Comparison of ENCODE assay signal across 8 mouse cellular contexts in genomic region chr14:25480916-25481666, GRCm38 (mm10). TPM values are rescaled to one million over a fixed set of nuclear protein-coding genes. Genes with fewer than 3 reads are reported as not detected.
DNase-seq lines count a peak whose midpoint lies in the region; ATAC-seq and TF ChIP-seq lines count a peak whose summit lies in the region.

No protein-coding gene starts in this region.

- H3K27ac ChIP-seq in neural tube, embryonic 13.5 days (replicated peaks): peak overlapping the region; percentile 64
- H3K27ac ChIP-seq in embryonic facial prominence, embryonic 15.5 days (replicated peaks): peak overlapping the region; percentile 48; the same call in 1 of the 2 replicates
- H3K27ac ChIP-seq in limb, embryonic 14.5 days (replicated peaks; ENCODE audit: low read depth, low read length): peak overlapping the region; percentile 6; the same call in 1 of the 2 replicates
- peak overlapping the region; percentile 49 for H3K27ac ChIP-seq in midbrain, embryonic 12.5 days (replicated peaks)

- WGBS in neural tube, embryonic 13.5 days: 50% methylated on average over 20 of the region's 20 CpGs
- WGBS in embryonic facial prominence, embryonic 15.5 days: 54% methylated on average over 20 of the region's 20 CpGs
- WGBS in limb, embryonic 14.5 days: 68% methylated on average over 20 of the region's 20 CpGs
- 66% methylated on average over 20 of the region's 20 CpGs for WGBS in midbrain, embryonic 12.5 days

- no peaks in the 10 kb centered on the region for H3K36me3 ChIP-seq in neural tube, embryonic 13.5 days
- H3K36me3 ChIP-seq in embryonic facial prominence, embryonic 15.5 days: no peaks in the 10 kb centered on the region
- peaks cover 28% of the 10 kb centered on the region for H3K36me3 ChIP-seq in limb, embryonic 14.5 days (ENCODE audit: control insufficient read depth, insufficient read depth, low read length)
- 0 out of 2 replicates have a peak, but pooled peaks cover 3% of the 10 kb centered on the region for H3K36me3 ChIP-seq in midbrain, embryonic 12.5 days

- H3K9me3 ChIP-seq in neural tube, embryonic 13.5 days: no peaks in the 10 kb centered on the region
- H3K9me3 ChIP-seq in embryonic facial prominence, embryonic 15.5 days (replicated peaks): no peaks in the 10 kb centered on the region
- H3K9me3 ChIP-seq in limb, embryonic 14.5 days (ENCODE audit: control insufficient read depth, low read length): no peaks in the 10 kb centered on the region
- H3K9me3 ChIP-seq in midbrain, embryonic 12.5 days: no peaks in the 10 kb centered on the region

- H3K4me1 ChIP-seq in neural tube, embryonic 13.5 days (replicated peaks): peaks cover 100% of the 10 kb centered on the region
- peaks cover 77% of the 10 kb centered on the region for H3K4me1 ChIP-seq in embryonic facial prominence, embryonic 15.5 days
- peaks cover 66% of the 10 kb centered on the region for H3K4me1 ChIP-seq in limb, embryonic 14.5 days (ENCODE audit: control insufficient read depth, insufficient read depth, low read length)
- H3K4me1 ChIP-seq in midbrain, embryonic 12.5 days: peaks cover 98% of the 10 kb centered on the region

- H3K4me2 ChIP-seq in neural tube, embryonic 13.5 days: 0 out of 2 replicates have a peak overlapping the region, but pooled peaks have one; percentile 1
- no peak overlapping the region for H3K4me2 ChIP-seq in embryonic facial prominence, embryonic 15.5 days (replicated peaks)
- H3K4me2 ChIP-seq in limb, embryonic 14.5 days (replicated peaks; ENCODE audit: low read depth, low read length, severe bottlenecking): no peak overlapping the region
- H3K4me2 ChIP-seq in midbrain, embryonic 12.5 days (replicated peaks): no peak overlapping the region

- no peaks in the 10 kb centered on the region for H3K27me3 ChIP-seq in neural tube, embryonic 13.5 days
- no peaks in the 10 kb centered on the region for H3K27me3 ChIP-seq in embryonic facial prominence, embryonic 15.5 days
- no peaks in the 10 kb centered on the region for H3K27me3 ChIP-seq in limb, embryonic 14.5 days (ENCODE audit: control insufficient read depth, insufficient read depth, low read length)
- H3K27me3 ChIP-seq in midbrain, embryonic 12.5 days: no peaks in the 10 kb centered on the region

- peak overlapping the region; percentile 13; the same call in 1 of the 2 replicates for H3K9ac ChIP-seq in neural tube, embryonic 13.5 days
- H3K9ac ChIP-seq in embryonic facial prominence, embryonic 15.5 days: no peak overlapping the region
- no peak overlapping the region for H3K9ac ChIP-seq in limb, embryonic 14.5 days (ENCODE audit: low read depth, low read length, severe bottlenecking)
- H3K9ac ChIP-seq in midbrain, embryonic 12.5 days (replicated peaks): 0 out of 2 replicates have a peak overlapping the region, but pooled peaks have one; percentile 24

- no peak for ATAC-seq in neural tube, embryonic 13.5 days (ENCODE audit: low read depth)
- ATAC-seq in embryonic facial prominence, embryonic 15.5 days (ENCODE audit: insufficient number of reproducible peaks, low FRiP score, low TSS enrichment, low read depth): no peak
- peak; percentile 33 to 55; a peak in 3 of 4 replicates for ATAC-seq in hematopoietic stem cell, adult 5-6 weeks (replicated peaks in 1 of 2; ENCODE audit: insufficient read depth in 1 of 2, low FRiP score in 2 of 2, low TSS enrichment in 1 of 2, low read depth in 1 of 2, poor library complexity in 2 of 2, severe bottlenecking in 2 of 2)
- ATAC-seq in limb, embryonic 14.5 days (ENCODE audit: low FRiP score, low read depth): no peak
- no peak for ATAC-seq in midbrain, embryonic 12.5 days (ENCODE audit: low FRiP score, low read depth)

- DNase-seq in neural tube, embryonic 10.5 days (ENCODE audit: extremely low spot score, low spot score): no peak
- no peak for DNase-seq in limb, embryonic 14.5 days (ENCODE audit: low spot score)
- DNase-seq in embryo, embryonic 10.5 days (ENCODE audit: low spot score): no peak
- DNase-seq in right cerebral cortex, postnatal 25 days: no peak

- no peak for TF ChIP-seq POLR2A in limb, embryonic 14.5 days (IDR thresholded peaks at IDR 0.05; ENCODE audit: borderline replicate concordance, extremely low read depth, insufficient read depth, insufficient read length)

- H3K4me3 ChIP-seq in neural tube, embryonic 13.5 days: no peak overlapping the region
- H3K4me3 ChIP-seq in embryonic facial prominence, embryonic 15.5 days (replicated peaks): no peak overlapping the region
- H3K4me3 ChIP-seq in limb, embryonic 14.5 days (replicated peaks; ENCODE audit: low read length): no peak overlapping the region
- H3K4me3 ChIP-seq in midbrain, embryonic 12.5 days: no peak overlapping the region

RNA-seq across cellular contexts. Expression of gene Zmiz1, which starts 22.1 kb away (rescaled TPM):
- 57.2 and 66.2 TPM in 2 replicates for polyA plus RNA-seq in neural tube, embryonic 13.5 days (2015; fragmentation: Nextera tagmentation; extraction: Ambion mirVana)
- polyA plus RNA-seq in embryonic facial prominence, embryonic 15.5 days (2015; fragmentation: Nextera tagmentation; extraction: Ambion mirVana): 38.7 and 40.1 TPM in 2 replicates
- total RNA-seq in hematopoietic stem cell, adult 5-6 weeks (2017): 9.8 and 17.0 TPM in 2 replicates
- 81.2 and 117 TPM in 2 replicates for polyA plus RNA-seq in limb, embryonic 14.5 days (2012; rRNA removed)
- polyA plus RNA-seq in limb, embryonic 14.5 days (2014; fragmentation: Nextera tagmentation; extraction: Ambion mirVana): 61.8 and 75.8 TPM in 2 replicates
- 79.4 and 82.5 TPM in 2 replicates for polyA plus RNA-seq in midbrain, embryonic 12.5 days (2016; fragmentation: Nextera tagmentation; extraction: Ambion mirVana)

Comparison
In these comparisons a context has a peak if more than half of its experiments do, and no peak if none do; other contexts are left out.
1. ATAC-seq: peak in hematopoietic stem cell, adult 5-6 weeks (2 of 2); none in neural tube, embryonic 13.5 days (single experiment), embryonic facial prominence, embryonic 15.5 days (single experiment), limb, embryonic 14.5 days (single experiment) and midbrain, embryonic 12.5 days (single experiment).
2. H3K27ac ChIP-seq: peak in every context shown above with its lines; median percentile 64 in neural tube, embryonic 13.5 days; 49 in midbrain, embryonic 12.5 days; 48 in embryonic facial prominence, embryonic 15.5 days; 6 in limb, embryonic 14.5 days.
3. H3K9ac ChIP-seq: peak in neural tube, embryonic 13.5 days (single experiment) and midbrain, embryonic 12.5 days (single experiment); none in embryonic facial prominence, embryonic 15.5 days (single experiment) and limb, embryonic 14.5 days (single experiment).